Mouse (Mus musculus) forebrain, embryonic 15.5 days (tissue): ENCODE measurements around the gene Ctsr. TPM values are rescaled to one million over a fixed set of nuclear protein-coding genes. Genes with fewer than 3 reads are reported as not detected.
"Not testable (repeated sequence)": the region's sequence is repeated elsewhere in the genome, so short reads cannot be mapped to it uniquely, and the experiment has no call there.

Source experiments
- ATAC-seq: fragments of 200-750 bp; cut with Nextera tagmentation; replicated peaks from 2 replicates; pipeline ENCODE4 v1.8.0; 2017; ENCODE audit warnings: mild to moderate bottlenecking, moderate TSS enrichment, moderate library complexity
- H3K27ac ChIP-seq: fragments of 300-500 bp; sonication (generic); replicated peaks from 2 replicates; pipeline ENCODE4 v1.5.1; 2015; ENCODE audit warnings: mild to moderate bottlenecking, inconsistent platforms
- H3K27me3 ChIP-seq: fragments of 300-500 bp; sonication (generic); 2 replicates; pipeline ENCODE4 v1.6.1; 2015; ENCODE audit warnings: inconsistent platforms
- H3K36me3 ChIP-seq: fragments of 300-500 bp; sonication (generic); 2 replicates; pipeline ENCODE4 v1.6.1; 2015; ENCODE audit warnings: mild to moderate bottlenecking, inconsistent platforms
- H3K4me1 ChIP-seq: fragments of 300-500 bp; sonication (generic); 2 replicates; pipeline ENCODE4 v1.6.1; 2015; ENCODE audit warnings: inconsistent platforms
- H3K4me2 ChIP-seq: fragments of 300-500 bp; sonication (generic); replicated peaks from 2 replicates; pipeline ENCODE4 v1.6.1; 2015; ENCODE audit warnings: mild to moderate bottlenecking, inconsistent platforms
- H3K4me3 ChIP-seq: fragments of 300-500 bp; sonication (generic); 2 replicates; pipeline ENCODE4 v1.5.1; 2015; ENCODE audit warnings: mild to moderate bottlenecking, inconsistent platforms
- H3K9ac ChIP-seq: fragments of 300-500 bp; sonication (generic); replicated peaks from 2 replicates; pipeline ENCODE4 v1.6.1; 2015; ENCODE audit warnings: mild to moderate bottlenecking, inconsistent platforms
- H3K9me3 ChIP-seq: fragments of 300-500 bp; sonication (generic); 2 replicates; pipeline ENCODE4 v1.6.1; 2016; ENCODE audit warnings: inconsistent platforms
- WGBS: fragments of 180-500 bp; shearing (Covaris S2); methylation state at CpG from one replicate; pipeline ENCODE4 v1.1.7; 2015; ENCODE audit warnings: mixed read lengths; 5-methylcytosine and 5-hydroxymethylcytosine counted together
- polyA plus RNA-seq: library from polyadenylated mRNA; unstranded; fragments of >200 nt; fragmentation: Nextera tagmentation; extraction: Ambion mirVana; gene quantifications from 2 replicates; pipeline ENCODE4 v1.2.1, GENCODE M21; 2015

Gene Ctsr
- not detected in 2 replicates for polyA plus RNA-seq

DNA sequence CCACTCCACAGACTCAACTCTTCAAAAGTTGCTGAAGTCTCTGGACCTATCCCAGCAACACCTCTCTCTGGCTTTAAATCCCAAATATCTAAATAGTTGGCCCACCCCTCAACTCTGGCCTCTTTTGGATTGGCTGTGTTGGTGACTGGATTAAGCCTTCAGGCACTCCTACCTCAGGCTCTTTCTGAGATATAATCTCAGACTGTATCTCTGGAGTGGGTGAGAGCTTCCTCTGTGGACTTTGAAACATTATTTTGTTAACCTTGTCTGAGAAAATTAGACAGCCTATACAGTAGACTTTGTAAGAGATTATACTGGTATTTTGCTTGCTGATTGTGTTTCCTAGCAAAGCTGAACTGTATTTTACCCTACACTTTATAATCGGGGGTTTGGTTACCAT is at the start of gene Ctsr:
Gene Ctsr, minus strand, starts transcription at position 101 of the 400 bp plus-strand sequence.
- no peaks in the 10 kb centered on the region for H3K4me1 ChIP-seq
- H3K36me3 ChIP-seq = no peaks in the 10 kb centered on the region
- no peak within 1 kb of the TSS for H3K4me3 ChIP-seq
- H3K9me3 ChIP-seq = peaks cover 26% of the 10 kb centered on the region
- no peak within 1 kb of the TSS for H3K9ac ChIP-seq
- no peak for ATAC-seq
- no peak within 1 kb of the TSS for H3K4me2 ChIP-seq
- H3K27me3 ChIP-seq = no peaks in the 10 kb centered on the region
- H3K27ac ChIP-seq = no peak within 1 kb of the TSS
- 84% methylated on average over 1 of the region's 1 CpGs for WGBS

DNA sequence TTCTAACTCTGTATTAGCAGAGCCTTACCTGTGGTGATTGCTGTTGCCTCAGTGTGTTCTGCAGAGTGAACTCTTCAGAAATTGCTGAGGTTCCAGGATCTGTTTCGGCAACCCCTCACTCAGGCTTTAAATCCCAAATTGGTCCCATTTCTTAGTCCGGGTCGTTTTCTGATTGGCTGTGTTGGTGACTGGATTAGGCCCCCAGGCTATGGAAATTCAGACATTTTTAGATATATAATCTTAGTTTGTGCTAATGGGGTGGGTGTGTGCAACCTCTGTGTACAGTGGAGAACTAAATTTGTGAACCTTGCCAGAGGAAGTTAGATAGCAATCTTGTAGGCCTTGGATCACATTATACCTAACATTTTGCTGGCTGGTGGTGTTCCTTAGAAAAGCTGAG is 39.3 kb upstream of the Ctsr start, which contains the start of gene Cts6:
Gene Cts6, minus strand, starts transcription at position 101 of the 400 bp plus-strand sequence.
- Histone ChIP-seq H3K9ac (no peak within 1 kb of the TSS), H3K27ac (no peak within 1 kb of the TSS), H3K36me3 (no peaks in the 10 kb centered on the region), H3K4me1 (no peaks in the 10 kb centered on the region), H3K27me3 (no peaks in the 10 kb centered on the region), H3K4me3 (no peak within 1 kb of the TSS), H3K4me2 (no peak within 1 kb of the TSS), H3K9me3 (peaks cover 41% of the 10 kb centered on the region)
- WGBS = 89% methylated on average over 3 of the region's 3 CpGs
- no peak for ATAC-seq

DNA sequence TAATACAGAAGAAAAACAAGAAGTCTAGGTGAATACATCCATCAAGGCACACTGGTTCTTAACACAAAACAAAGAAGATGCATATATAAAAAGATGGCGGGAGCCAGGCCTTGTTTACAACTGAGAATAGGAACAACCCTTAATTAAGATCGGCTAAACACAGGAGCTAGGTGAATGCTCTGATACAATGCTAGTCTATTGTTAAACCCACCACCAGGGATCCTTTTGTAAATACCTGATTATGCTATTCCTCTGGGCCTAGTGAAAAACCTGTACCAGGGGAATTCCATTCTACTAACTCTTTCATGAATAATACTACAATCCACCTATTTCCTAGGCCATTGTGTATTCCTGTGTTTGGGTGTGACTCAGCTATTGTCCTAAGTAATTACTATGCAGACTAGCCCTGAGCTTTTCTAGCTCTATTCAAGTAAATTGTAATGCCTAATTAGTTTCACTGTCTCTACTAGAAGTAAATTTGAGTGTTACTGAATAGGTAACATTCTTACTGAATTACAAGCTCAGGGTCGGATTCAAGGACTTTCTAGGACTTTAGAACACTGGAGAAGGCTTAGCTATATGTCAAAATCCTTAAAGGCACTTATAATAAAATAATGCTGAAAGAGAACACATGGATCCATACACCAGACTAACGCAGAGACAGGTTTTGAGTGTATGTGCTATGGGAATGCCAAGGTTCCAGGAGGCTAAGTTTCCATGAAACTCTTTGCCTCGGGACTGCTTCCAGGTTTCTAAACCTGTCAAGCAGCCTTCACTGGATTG is 21.3 kb upstream of the Ctsr start:
- H3K27ac ChIP-seq, H3K4me2 ChIP-seq, H3K36me3 ChIP-seq, ATAC-seq, H3K4me1 ChIP-seq, H3K9ac ChIP-seq, H3K9me3 ChIP-seq, H3K4me3 ChIP-seq, H3K27me3 ChIP-seq: not testable (repeated sequence)
- WGBS = 75% methylated on average over 5 of the region's 5 CpGs

DNA sequence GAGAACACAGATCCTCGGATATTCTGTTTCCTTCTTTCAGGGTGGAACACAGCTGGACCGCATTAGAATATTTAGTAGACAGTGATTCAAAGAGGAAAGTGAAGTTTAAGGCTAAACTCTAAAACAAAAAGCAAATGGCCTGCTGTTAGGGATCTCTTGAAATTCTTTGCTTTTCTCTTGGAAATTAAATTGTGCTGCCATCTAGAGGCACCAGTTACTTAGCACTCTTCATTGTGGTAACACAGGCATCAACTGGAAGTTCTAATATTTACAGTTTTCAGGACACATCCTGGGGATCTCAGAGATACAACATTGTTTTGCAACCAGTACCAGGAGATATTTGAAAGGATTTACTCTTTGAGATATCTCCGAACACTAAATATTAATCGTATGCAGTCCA is 566 bp upstream of the Ctsr start:
- Histone ChIP-seq H3K9me3 (peaks cover 25% of the 10 kb centered on the region), H3K9ac (no peak overlapping the region), H3K4me1 (no peaks in the 10 kb centered on the region), H3K27ac (no peak overlapping the region), H3K27me3 (no peaks in the 10 kb centered on the region), H3K36me3 (no peaks in the 10 kb centered on the region), H3K4me3 (no peak overlapping the region), H3K4me2 (no peak overlapping the region)
- 90% methylated on average over 4 of the region's 4 CpGs for WGBS
- ATAC-seq = no peak

Other genes with a start within 250 kb of the Ctsr start
- not detected in 2 replicates for gene Gm49393, start 228.7 kb downstream of the Ctsr start, polyA plus RNA-seq
- 0.20 and 0.65 TPM in 2 replicates for gene Gm49391, start 227.7 kb downstream of the Ctsr start, polyA plus RNA-seq
- gene Ctla2a, start 227.6 kb downstream of the Ctsr start, polyA plus RNA-seq = 12.6 and 13.8 TPM in 2 replicates
- gene Tpbpa, start 222.3 kb downstream of the Ctsr start, polyA plus RNA-seq = not detected in 2 replicates
- gene Ctsj, start 158.3 kb downstream of the Ctsr start, polyA plus RNA-seq = not detected in 2 replicates
- not detected in 2 replicates for gene Ctsq, start 123.6 kb downstream of the Ctsr start, polyA plus RNA-seq
- not detected in 2 replicates for gene Cts6, start 39.2 kb upstream of the Ctsr start, polyA plus RNA-seq
- not detected in 2 replicates for gene Cts8, start 91.1 kb upstream of the Ctsr start, polyA plus RNA-seq
- gene Gm49398, start 124.6 kb upstream of the Ctsr start, polyA plus RNA-seq = not detected in 2 replicates
- not detected in 2 replicates for gene Cts7, start 193.9 kb upstream of the Ctsr start, polyA plus RNA-seq